Mouse (Mus musculus) small intestine, adult 2 months (tissue): ENCODE measurements at regions not wholly inside any gene's neighbourhood (a gene's known extent, or its start where the extent isn't known, plus 50 kb on each side); places are given as distances from the start of the nearest gene placed in this dataset.
A peak's percentile ranks its signal among the peaks of the same experiment; 100 is the strongest.

Source experiments
- H3K27ac ChIP-seq: fragments of 200-500 bp; 2 replicates; pipeline ENCODE4 v1.5.1; 2012; ENCODE audit warnings: low read depth, low read length, control low read depth, inconsistent platforms; ENCODE audit not compliant: insufficient read depth
- H3K27me3 ChIP-seq: fragments of 200-500 bp; 2 replicates; pipeline ENCODE4 v1.6.1; 2012; ENCODE audit warnings: mild to moderate bottlenecking, moderate library complexity, low read length, inconsistent platforms; ENCODE audit not compliant: control insufficient read depth, insufficient read depth
- H3K36me3 ChIP-seq: fragments of 200-500 bp; 2 replicates; pipeline ENCODE4 v1.6.1; 2012; ENCODE audit warnings: mild to moderate bottlenecking, low read length, control low read depth, inconsistent platforms; ENCODE audit not compliant: control insufficient read depth, insufficient read depth
- H3K4me1 ChIP-seq: fragments of 200-500 bp; 2 replicates; pipeline ENCODE4 v1.6.1; 2012; ENCODE audit warnings: low read length, inconsistent platforms, mixed read lengths; ENCODE audit not compliant: control insufficient read depth, insufficient read depth, insufficient read length
- H3K4me3 ChIP-seq: fragments of 200-500 bp; 2 replicates; pipeline ENCODE4 v1.5.1; 2012; ENCODE audit warnings: low read depth, mild to moderate bottlenecking, control low read depth, inconsistent platforms, low read length, moderate library complexity
- CTCF ChIP-seq: fragments of 200-500 bp; IDR thresholded peaks from 2 replicates; pipeline ENCODE4 v1.5.1; 2012; ENCODE audit warnings: low read depth, mild to moderate bottlenecking, control low read depth, inconsistent platforms, low read length, moderate library complexity, mixed read lengths; ENCODE audit not compliant: insufficient replicate concordance, insufficient read length; ENCODE audit errors: extremely low read depth
- POLR2A ChIP-seq: fragments of 200-500 bp; IDR thresholded peaks from 2 replicates; pipeline ENCODE4 v1.6.1; 2012; ENCODE audit warnings: low read depth, mild to moderate bottlenecking, control low read depth, inconsistent platforms, low read length, moderate library complexity
- WGBS: fragments of 180-500 bp; shearing (Covaris S2); methylation state at CpG from one replicate; pipeline ENCODE4 v1.1.7; 2018; 5-methylcytosine and 5-hydroxymethylcytosine counted together

- Histone ChIP-seq H3K27ac (peak overlapping the region; percentile 9; the same call in 1 of the 2 replicates), H3K27me3 (no peaks in the 10 kb centered on the region), H3K36me3 (no peaks in the 10 kb centered on the region), H3K4me3 (no peak overlapping the region), H3K4me1 (peaks cover 7% of the 10 kb centered on the region; the same call in 1 of the 2 replicates)
- 21% methylated on average over 4 of the region's 4 CpGs for WGBS
- TF ChIP-seq POLR2A (no peak), CTCF (no peak)
Measured at GRCm38 (mm10) chr2:92750672-92751071, 151.2 kb downstream of the Chst1 start.

DNA sequence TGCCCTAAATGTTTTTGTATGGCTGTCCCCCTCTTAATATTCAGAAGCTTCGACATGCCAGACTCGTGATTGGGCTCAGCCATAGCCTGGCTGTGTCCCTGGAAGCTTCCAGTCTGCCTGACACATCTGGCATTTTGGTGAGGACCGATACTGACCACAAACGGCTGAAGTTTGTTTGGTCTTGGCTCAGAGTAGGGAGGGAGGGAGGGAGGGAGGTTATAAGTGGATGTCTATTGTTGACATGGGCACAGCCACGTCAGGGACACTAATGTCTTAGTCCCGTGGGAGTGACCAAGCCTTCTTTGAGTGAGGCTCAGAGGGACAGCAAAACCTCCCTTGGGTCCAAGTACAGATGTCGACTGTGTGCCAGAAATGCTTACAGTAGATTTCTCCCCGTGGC lies 151.7 kb downstream of the Chst1 start:
- WGBS, result 30% methylated on average over 8 of the region's 8 CpGs

DNA sequence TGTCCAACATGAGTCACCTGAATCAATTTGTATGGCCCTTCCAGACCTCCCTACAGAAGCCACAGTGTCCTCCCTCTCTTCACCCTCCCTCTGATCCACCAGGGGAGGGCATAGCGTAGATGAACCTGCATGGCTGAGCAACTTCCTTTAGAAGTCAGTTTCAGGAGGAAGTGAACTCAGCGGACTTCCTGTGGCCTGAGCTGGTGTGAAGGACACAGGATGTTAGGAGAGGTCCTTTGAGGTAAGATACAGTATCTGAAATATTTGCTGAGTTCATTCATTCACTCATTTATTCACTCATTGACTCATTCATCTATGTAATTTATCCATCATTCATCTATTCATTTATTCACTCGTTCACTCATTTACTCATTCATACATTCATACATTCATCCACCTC lies 152.6 kb downstream of the Chst1 start:
- 84% methylated on average over 3 of the region's 3 CpGs for WGBS
- TF ChIP-seq POLR2A (no peak), CTCF (no peak)
- Histone ChIP-seq H3K27me3 (no peaks in the 10 kb centered on the region), H3K4me3 (no peak overlapping the region), H3K36me3 (no peaks in the 10 kb centered on the region), H3K27ac (no peak overlapping the region), H3K4me1 (peaks cover 7% of the 10 kb centered on the region; the same call in 1 of the 2 replicates)

More for the DNA sequence above, 151.7 kb downstream of the Chst1 start:
- peaks cover 7% of the 10 kb centered on the region; the same call in 1 of the 2 replicates for H3K4me1 ChIP-seq
- no peak overlapping the region for H3K4me3 ChIP-seq
- H3K36me3 ChIP-seq, result no peaks in the 10 kb centered on the region
- H3K27me3 ChIP-seq, result no peaks in the 10 kb centered on the region
- no peak for TF ChIP-seq POLR2A
- no peak for TF ChIP-seq CTCF
- 0 out of 2 replicates have a peak overlapping the region, but pooled peaks have one; percentile 9 for H3K27ac ChIP-seq

GRCm38 (mm10) chr2:92752794-92753193 lies 153.3 kb downstream of the Chst1 start:
- Histone ChIP-seq H3K27ac (no peak overlapping the region), H3K4me1 (peaks cover 7% of the 10 kb centered on the region; the same call in 1 of the 2 replicates), H3K4me3 (no peak overlapping the region), H3K27me3 (no peaks in the 10 kb centered on the region), H3K36me3 (no peaks in the 10 kb centered on the region)
- TF ChIP-seq POLR2A, result no peak
- TF ChIP-seq CTCF, result no peak
- WGBS, result 64% methylated on average over 8 of the region's 8 CpGs

GRCm38 (mm10) chr2:92754505-92755280 lies 155.2 kb downstream of the Chst1 start:
- Histone ChIP-seq H3K4me1 (peaks cover 7% of the 10 kb centered on the region; the same call in 1 of the 2 replicates), H3K27me3 (no peaks in the 10 kb centered on the region), H3K36me3 (no peaks in the 10 kb centered on the region), H3K27ac (no peak overlapping the region), H3K4me3 (no peak overlapping the region)
- 79% methylated on average over 10 of the region's 10 CpGs for WGBS
- TF ChIP-seq POLR2A (no peak), CTCF (no peak)

DNA sequence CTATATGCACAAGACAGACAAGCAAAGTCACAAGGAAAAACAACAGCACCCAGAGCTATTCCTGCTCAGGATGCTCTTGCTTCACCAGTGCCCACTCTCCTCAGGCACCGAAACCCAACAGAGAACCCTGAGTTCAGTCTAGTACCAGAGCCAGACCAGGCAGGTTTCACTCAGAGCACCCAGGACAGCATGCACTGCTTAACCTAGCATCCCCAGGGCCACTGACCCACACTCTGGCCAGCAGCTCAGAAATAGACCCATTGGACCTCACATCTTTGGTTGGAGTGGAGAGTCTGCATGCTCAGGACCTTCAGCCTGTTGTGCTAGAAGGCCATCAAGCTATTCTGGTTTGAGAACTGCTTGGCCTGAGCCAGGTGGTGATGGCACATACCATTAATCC lies 157.0 kb downstream of the Chst1 start:
- H3K36me3 ChIP-seq, result no peaks in the 10 kb centered on the region
- TF ChIP-seq CTCF (no peak), POLR2A (no peak)
- H3K27me3 ChIP-seq, result no peaks in the 10 kb centered on the region
- WGBS, result 100% methylated on average over 1 of the region's 1 CpGs
- H3K27ac ChIP-seq, result no peak overlapping the region
- H3K4me3 ChIP-seq, result no peak overlapping the region
- no peaks in the 10 kb centered on the region for H3K4me1 ChIP-seq

- no peak overlapping the region for H3K27ac ChIP-seq
- no peaks in the 10 kb centered on the region for H3K36me3 ChIP-seq
- H3K27me3 ChIP-seq, result no peaks in the 10 kb centered on the region
- TF ChIP-seq POLR2A (no peak), CTCF (no peak)
- H3K4me1 ChIP-seq, result no peaks in the 10 kb centered on the region
- no peak overlapping the region for H3K4me3 ChIP-seq
- WGBS, result 52% methylated on average over 3 of the region's 3 CpGs
Measured at GRCm38 (mm10) chr2:92758775-92759174, 156.1 kb upstream of the Syt13 start.
